Mouse (Mus musculus) heart, embryonic 12.5 days (tissue): ENCODE measurements around the gene Commd2. TPM values are rescaled to one million over a fixed set of nuclear protein-coding genes. Genes with fewer than 3 reads are reported as not detected.

Source experiments
- ATAC-seq: fragments of 200-750 bp; cut with Nextera tagmentation; 2 replicates; pipeline ENCODE4 v1.8.0; 2017; ENCODE audit warnings: moderate TSS enrichment, moderate library complexity; ENCODE audit not compliant: insufficient number of reproducible peaks, low FRiP score
- H3K27ac ChIP-seq: fragments of 300-500 bp; sonication (generic); 2 replicates; pipeline ENCODE4 v1.5.1; 2016; ENCODE audit warnings: mild to moderate bottlenecking, moderate library complexity; ENCODE audit not compliant: poor library complexity, severe bottlenecking
- H3K27me3 ChIP-seq: fragments of 300-500 bp; sonication (generic); replicated peaks from 2 replicates; pipeline ENCODE4 v1.6.1; 2016; ENCODE audit warnings: mild to moderate bottlenecking, moderate library complexity
- H3K36me3 ChIP-seq: fragments of 300-500 bp; sonication (generic); 2 replicates; pipeline ENCODE4 v1.6.1; 2016; ENCODE audit warnings: mild to moderate bottlenecking, moderate library complexity
- H3K4me1 ChIP-seq: fragments of 300-500 bp; sonication (generic); replicated peaks from 2 replicates; pipeline ENCODE4 v1.6.1; 2016; ENCODE audit warnings: mild to moderate bottlenecking
- H3K4me2 ChIP-seq: fragments of 300-500 bp; sonication (generic); 2 replicates; pipeline ENCODE4 v1.6.1; 2016; ENCODE audit warnings: mild to moderate bottlenecking, moderate library complexity
- H3K4me3 ChIP-seq: fragments of 300-500 bp; sonication (generic); 2 replicates; pipeline ENCODE4 v1.5.1; 2016; ENCODE audit warnings: mild to moderate bottlenecking
- H3K9ac ChIP-seq: fragments of 300-500 bp; sonication (generic); 2 replicates; pipeline ENCODE4 v1.6.1; 2016; ENCODE audit warnings: mild to moderate bottlenecking, moderate library complexity
- H3K9me3 ChIP-seq: fragments of 300-500 bp; sonication (generic); replicated peaks from 2 replicates; pipeline ENCODE4 v1.6.1; 2016; ENCODE audit warnings: mild to moderate bottlenecking, moderate library complexity
- WGBS: fragments of 180-500 bp; shearing (Covaris S2); methylation state at CpG from one replicate; pipeline ENCODE4 v1.1.7; 2016; 5-methylcytosine and 5-hydroxymethylcytosine counted together
- polyA plus RNA-seq: library from polyadenylated mRNA; unstranded; fragments of >200 nt; fragmentation: Nextera tagmentation; extraction: Ambion mirVana; gene quantifications from 2 replicates; pipeline ENCODE4 v1.2.1, GENCODE M21; 2016

Commd2 gene
- 50.6 and 51.7 TPM in 2 replicates for polyA plus RNA-seq

DNA sequence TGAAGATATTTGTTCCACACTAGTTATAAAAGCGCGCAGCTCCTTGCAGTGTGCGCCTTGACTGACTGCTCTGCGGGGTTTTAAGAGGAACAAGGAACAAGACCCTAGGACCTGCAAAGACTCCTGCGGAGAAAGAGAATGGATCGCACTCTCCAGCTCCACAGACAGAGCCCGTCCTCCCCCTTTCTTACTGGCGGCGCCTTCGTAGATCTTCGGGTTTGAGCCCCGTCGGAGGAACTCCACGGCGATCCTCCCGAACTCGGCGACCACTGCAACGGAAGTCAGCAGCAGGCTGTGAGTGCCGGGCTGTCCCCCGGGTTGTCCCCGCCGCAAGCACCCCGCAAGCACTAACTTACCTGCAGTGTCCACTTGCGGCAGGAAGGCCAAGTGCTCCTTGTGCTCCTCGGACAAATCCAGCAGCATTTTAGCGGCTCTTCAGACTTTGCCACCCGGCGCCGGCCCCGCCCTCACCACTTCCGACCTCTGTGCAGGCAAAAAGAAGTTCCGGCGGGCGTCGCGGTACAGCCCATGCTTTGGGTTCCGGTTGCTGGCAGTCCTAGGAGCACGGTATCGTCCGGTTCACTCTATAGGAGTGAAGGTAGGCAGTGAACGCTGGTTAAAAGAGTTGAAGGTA, at the start of gene Commd2:
Gene Commd2, minus strand, starts transcription at position 485 of the 634 bp plus-strand sequence.
- peak within 1 kb of the TSS; percentile 83 for H3K9ac ChIP-seq
- H3K27ac ChIP-seq, result peak within 1 kb of the TSS; percentile 73
- H3K36me3 ChIP-seq, result peaks cover 13% of the 10 kb centered on the region
- WGBS, result under 1% methylated on average over 41 of the region's 42 CpGs
- peak; percentile 94 for ATAC-seq
- H3K4me3 ChIP-seq, result peak within 1 kb of the TSS; percentile 69
- no peaks in the 10 kb centered on the region for H3K9me3 ChIP-seq
- H3K4me1 ChIP-seq, result peaks cover 6% of the 10 kb centered on the region
- H3K27me3 ChIP-seq, result no peaks in the 10 kb centered on the region
- peak within 1 kb of the TSS; percentile 87 for H3K4me2 ChIP-seq

DNA sequence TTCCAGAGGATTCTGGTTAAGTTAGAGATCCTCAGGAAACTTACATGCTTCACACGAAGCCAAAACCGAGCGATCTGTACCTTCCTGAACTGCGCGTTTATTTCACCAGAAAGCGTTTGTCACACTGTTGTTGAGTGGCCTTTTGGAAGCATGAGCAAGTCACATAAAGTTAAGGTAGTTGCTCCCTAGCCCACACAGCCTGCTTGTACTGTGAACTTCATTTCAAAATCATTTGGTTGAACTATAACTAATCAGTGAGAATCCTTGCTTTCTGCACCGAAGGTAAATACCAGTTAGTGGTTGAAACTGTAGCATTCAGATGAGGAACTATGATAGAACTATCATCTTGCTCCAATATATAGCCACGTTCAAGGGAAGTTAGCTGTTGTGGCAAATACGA, 45.3 kb upstream of the Commd2 start:
- ATAC-seq, result no peak
- no peaks in the 10 kb centered on the region for H3K4me1 ChIP-seq
- WGBS, result 86% methylated on average over 9 of the region's 9 CpGs

DNA sequence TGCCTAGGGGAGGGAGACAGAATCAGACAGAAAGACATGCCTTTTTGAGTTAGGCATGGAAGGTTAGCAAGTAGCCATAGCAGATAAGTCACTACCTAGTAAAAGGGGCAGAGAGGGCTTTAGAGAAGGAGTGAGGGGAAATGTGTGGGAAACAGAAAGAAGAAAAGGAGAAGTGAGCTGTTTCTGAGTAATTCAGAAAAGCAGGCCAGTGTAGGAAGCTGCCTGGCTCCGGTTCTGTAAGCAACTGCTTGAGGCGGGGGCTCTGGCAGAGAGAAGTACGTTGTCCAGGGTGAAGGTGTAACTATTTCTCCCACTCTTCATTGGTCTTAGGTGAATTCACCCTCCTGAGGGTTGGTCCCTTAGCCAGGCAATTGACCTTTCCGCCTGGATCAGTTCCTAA, 44.7 kb upstream of the Commd2 start:
- WGBS, result 75% methylated on average over 4 of the region's 4 CpGs
- Histone ChIP-seq H3K4me3 (no peak overlapping the region), H3K36me3 (no peaks in the 10 kb centered on the region), H3K4me2 (no peak overlapping the region), H3K27me3 (no peaks in the 10 kb centered on the region), H3K9me3 (no peaks in the 10 kb centered on the region), H3K27ac (no peak overlapping the region), H3K9ac (no peak overlapping the region), H3K4me1 (no peaks in the 10 kb centered on the region)
- ATAC-seq, result no peak

More for the DNA sequence above, 45.3 kb upstream of the Commd2 start:
- Histone ChIP-seq H3K27me3 (no peaks in the 10 kb centered on the region), H3K9me3 (no peaks in the 10 kb centered on the region), H3K4me3 (no peak overlapping the region), H3K36me3 (no peaks in the 10 kb centered on the region), H3K4me2 (no peak overlapping the region), H3K27ac (no peak overlapping the region), H3K9ac (no peak overlapping the region)

DNA sequence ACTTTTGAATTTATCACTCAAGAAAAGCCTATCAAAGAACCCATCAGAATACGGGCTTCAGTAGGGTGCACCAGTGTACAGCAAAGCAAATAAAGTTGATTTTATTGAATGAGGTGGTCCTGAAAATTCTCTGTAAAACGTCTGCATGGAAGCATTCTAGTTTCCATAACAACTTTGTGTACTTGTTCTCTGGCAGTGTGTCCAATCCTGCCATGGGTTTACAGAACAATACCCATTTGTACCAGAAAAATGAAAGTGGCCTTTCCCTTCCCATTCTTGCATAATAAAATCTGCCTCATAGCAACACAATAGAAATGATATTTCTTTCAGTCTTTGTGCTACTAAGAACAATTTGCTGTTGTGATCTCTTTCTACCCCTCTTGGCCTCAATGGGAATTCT, 41.2 kb upstream of the Commd2 start, which contains the start of gene Ankub1:
Gene Ankub1, minus strand, starts transcription at position 81 of the 400 bp plus-strand sequence.
- H3K9ac ChIP-seq, result no peak within 1 kb of the TSS
- no peak for ATAC-seq
- no peaks in the 10 kb centered on the region for H3K4me1 ChIP-seq
- H3K36me3 ChIP-seq, result no peaks in the 10 kb centered on the region
- H3K9me3 ChIP-seq, result no peaks in the 10 kb centered on the region
- 70% methylated on average over 2 of the region's 2 CpGs for WGBS
- H3K27ac ChIP-seq, result no peak within 1 kb of the TSS
- no peak within 1 kb of the TSS for H3K4me2 ChIP-seq
- H3K27me3 ChIP-seq, result no peaks in the 10 kb centered on the region
- H3K4me3 ChIP-seq, result no peak within 1 kb of the TSS

DNA sequence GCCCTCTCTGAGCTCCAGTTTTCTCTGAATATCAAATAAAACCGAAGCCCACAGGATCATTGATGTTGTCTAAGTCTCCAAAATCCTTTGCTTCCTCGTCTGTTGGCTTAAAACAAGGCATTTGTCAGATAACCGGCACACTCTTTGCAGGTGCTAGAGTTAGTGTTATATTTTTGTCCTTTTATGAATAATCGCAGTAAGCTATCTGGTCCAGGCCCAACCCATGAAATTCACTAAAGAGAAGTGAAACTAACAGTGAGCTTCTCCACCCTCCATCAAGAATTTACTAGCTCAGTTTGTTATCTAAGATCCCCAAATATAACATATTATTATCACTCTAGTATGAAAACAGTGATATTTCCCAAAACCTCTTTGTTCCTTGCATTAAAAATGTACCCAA, 40.3 kb upstream of the Commd2 start:
- ATAC-seq, result no peak
- no peak overlapping the region for H3K27ac ChIP-seq
- no peak overlapping the region for H3K9ac ChIP-seq
- no peak overlapping the region for H3K4me3 ChIP-seq
- H3K4me1 ChIP-seq, result no peaks in the 10 kb centered on the region
- H3K9me3 ChIP-seq, result no peaks in the 10 kb centered on the region
- H3K27me3 ChIP-seq, result no peaks in the 10 kb centered on the region
- no peaks in the 10 kb centered on the region for H3K36me3 ChIP-seq
- H3K4me2 ChIP-seq, result no peak overlapping the region
- WGBS, result 74% methylated on average over 4 of the region's 4 CpGs

DNA sequence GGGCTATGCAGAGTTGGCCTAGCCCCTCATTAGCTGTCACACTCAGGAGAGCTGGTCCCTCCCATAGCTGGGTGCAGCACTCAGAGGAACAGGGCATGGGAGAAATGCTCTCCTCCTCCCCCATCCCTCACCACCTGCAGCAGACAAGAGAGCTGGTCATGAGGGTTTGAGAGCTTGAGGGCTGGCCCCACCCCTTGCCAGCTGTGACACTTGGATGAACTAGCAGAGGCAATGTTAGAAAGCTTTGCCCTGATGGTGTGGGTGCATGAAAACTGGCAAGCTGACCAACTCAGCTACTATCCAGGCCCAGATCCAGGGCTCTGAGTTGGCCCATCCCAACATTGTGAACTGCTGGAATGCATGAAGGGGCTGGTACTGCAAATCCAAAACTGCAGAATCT, 26.3 kb upstream of the Commd2 start:
- no peak for ATAC-seq

DNA sequence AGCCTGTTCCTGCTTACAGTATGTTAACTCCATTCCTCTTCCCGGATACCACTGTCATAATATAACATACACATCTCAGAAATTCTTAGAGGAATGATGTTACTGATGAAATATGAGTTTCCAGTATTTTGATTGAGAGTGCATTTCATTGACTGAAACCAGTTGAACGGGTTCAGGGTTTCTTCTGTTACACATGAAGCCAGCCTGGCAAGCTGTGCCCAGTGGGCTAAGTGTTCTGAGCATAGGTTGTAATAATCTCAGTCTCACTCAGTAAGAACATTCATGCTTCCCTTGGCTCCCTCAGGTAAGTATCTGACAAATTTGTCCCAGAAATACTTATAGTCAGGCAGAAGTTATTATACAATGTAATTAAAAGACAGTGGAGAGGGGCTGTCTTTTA, 22.6 kb upstream of the Commd2 start:
- no peak overlapping the region for H3K9ac ChIP-seq
- 79% methylated on average over 2 of the region's 2 CpGs for WGBS
- no peaks in the 10 kb centered on the region for H3K27me3 ChIP-seq
- H3K4me3 ChIP-seq, result no peak overlapping the region
- no peak overlapping the region for H3K27ac ChIP-seq
- H3K4me1 ChIP-seq, result no peaks in the 10 kb centered on the region
- H3K36me3 ChIP-seq, result no peaks in the 10 kb centered on the region
- no peak for ATAC-seq
- H3K4me2 ChIP-seq, result no peak overlapping the region
- no peaks in the 10 kb centered on the region for H3K9me3 ChIP-seq

More for the DNA sequence above, 26.3 kb upstream of the Commd2 start:
- Histone ChIP-seq H3K9ac (no peak overlapping the region), H3K36me3 (no peaks in the 10 kb centered on the region), H3K4me1 (no peaks in the 10 kb centered on the region), H3K9me3 (0 out of 2 replicates have a peak, but pooled peaks cover 3% of the 10 kb centered on the region), H3K27ac (no peak overlapping the region), H3K4me2 (no peak overlapping the region), H3K27me3 (no peaks in the 10 kb centered on the region), H3K4me3 (no peak overlapping the region)

DNA sequence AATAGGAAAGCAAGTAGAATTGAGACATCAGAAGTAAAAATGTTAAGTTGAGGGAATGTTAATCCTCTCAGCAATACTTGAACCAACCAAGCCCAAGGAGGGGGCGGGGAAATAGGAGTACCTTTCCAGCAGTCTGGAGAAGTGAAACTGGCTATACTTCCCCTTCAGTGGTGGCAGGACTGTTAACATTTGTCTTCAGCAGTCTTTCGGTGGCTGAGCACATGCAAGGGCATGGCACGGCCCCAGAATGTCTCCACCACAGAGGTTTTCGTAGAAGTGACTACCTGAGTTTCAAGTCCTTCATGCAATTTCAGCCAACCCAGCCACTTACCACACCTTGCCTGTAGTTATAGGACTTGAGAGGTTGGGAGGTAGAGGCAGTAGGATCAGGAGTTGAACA, 22.1 kb upstream of the Commd2 start:
- Histone ChIP-seq H3K36me3 (no peaks in the 10 kb centered on the region), H3K9ac (no peak overlapping the region), H3K4me2 (no peak overlapping the region), H3K9me3 (no peaks in the 10 kb centered on the region), H3K4me3 (no peak overlapping the region), H3K4me1 (no peaks in the 10 kb centered on the region), H3K27me3 (no peaks in the 10 kb centered on the region), H3K27ac (no peak overlapping the region)
- ATAC-seq, result no peak
- WGBS, result 78% methylated on average over 4 of the region's 4 CpGs

DNA sequence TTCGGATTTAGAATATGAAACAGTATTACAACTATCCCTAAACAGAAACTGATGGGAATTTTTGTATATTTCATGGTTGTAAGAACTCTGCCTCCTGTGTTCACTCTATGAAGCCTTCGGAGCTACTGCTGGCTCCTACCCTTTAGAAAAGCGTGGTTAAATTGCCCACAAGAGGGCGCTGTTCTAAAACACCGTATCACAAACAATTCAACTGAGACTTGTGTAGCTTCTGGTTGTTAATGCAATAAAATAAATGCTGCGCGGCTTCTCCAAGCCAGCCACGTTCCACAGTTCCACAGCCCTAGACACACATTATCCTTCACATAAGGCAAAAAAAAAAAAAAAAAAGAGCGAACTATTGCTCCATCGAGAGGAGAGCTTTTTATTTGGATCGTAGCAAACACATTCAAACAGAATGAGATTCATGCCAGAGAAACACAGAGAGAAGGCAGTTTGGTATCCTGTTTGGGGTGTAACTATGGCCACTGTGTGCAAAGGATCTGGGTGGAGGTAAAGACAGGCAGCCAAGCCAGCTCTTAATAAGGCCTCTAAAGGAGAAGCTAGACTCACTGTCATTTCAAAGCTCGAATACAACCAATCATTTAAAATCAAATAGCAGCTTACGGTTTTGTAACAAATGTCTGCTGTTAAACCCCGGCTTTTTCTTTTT, 15.7 kb upstream of the Commd2 start:
- Histone ChIP-seq H3K27me3 (no peaks in the 10 kb centered on the region), H3K9ac (no peak overlapping the region), H3K9me3 (no peaks in the 10 kb centered on the region), H3K4me3 (peak overlapping the region; percentile 28), H3K4me1 (no peaks in the 10 kb centered on the region), H3K4me2 (peak overlapping the region; percentile 51), H3K27ac (no peak overlapping the region), H3K36me3 (no peaks in the 10 kb centered on the region)
- no peak for ATAC-seq
- WGBS, result 36% methylated on average over 14 of the region's 14 CpGs

DNA sequence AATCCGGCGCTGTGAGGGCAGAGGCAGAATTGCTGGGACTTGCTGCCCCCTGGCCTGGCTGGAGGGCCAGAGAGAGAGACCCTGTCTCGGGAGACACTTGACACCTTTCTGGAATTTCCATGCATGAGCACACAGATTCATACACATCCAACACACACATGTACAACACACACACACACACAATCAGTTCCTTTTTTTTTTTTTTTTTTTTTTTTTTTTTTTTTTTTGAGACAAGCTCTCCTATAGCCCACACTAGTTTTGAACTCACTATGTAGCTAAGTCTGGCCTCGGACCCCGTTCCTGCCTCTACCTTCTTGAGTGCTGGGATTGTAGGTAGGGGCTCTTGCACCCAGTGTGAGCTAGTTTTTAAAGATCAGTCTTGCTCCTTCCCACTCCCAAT, 14.4 kb upstream of the Commd2 start:
- Histone ChIP-seq H3K4me2 (no peak overlapping the region), H3K9ac (no peak overlapping the region), H3K27ac (no peak overlapping the region), H3K9me3 (no peaks in the 10 kb centered on the region), H3K4me1 (no peaks in the 10 kb centered on the region), H3K4me3 (no peak overlapping the region), H3K36me3 (no peaks in the 10 kb centered on the region), H3K27me3 (no peaks in the 10 kb centered on the region)
- 75% methylated on average over 5 of the region's 5 CpGs for WGBS
- no peak for ATAC-seq

DNA sequence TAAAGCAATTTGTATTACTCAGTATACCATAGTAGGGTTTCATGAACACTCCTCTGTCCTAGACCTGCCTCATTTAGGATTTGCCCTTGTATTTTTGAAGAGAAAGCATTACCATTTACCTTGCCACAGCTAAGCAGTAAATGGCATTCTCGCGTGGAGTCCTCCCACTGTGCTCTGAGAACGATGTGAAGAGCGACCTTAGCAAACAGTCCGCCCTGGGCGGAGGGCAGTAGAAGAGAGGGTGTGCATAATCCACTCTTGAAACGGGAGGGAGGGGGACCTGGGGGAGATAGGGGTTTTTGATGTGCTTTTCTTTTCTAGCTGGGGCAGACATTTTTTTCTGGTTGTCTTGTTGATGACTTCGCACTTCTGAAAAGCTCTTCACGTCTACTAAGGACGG, 13.2 kb upstream of the Commd2 start:
- ATAC-seq, result no peak
- Histone ChIP-seq H3K4me3 (no peak overlapping the region), H3K4me1 (no peaks in the 10 kb centered on the region), H3K9me3 (no peaks in the 10 kb centered on the region), H3K27ac (no peak overlapping the region), H3K36me3 (no peaks in the 10 kb centered on the region), H3K27me3 (no peaks in the 10 kb centered on the region), H3K4me2 (no peak overlapping the region), H3K9ac (no peak overlapping the region)
- 71% methylated on average over 10 of the region's 10 CpGs for WGBS
